In the genomic region with DNA sequence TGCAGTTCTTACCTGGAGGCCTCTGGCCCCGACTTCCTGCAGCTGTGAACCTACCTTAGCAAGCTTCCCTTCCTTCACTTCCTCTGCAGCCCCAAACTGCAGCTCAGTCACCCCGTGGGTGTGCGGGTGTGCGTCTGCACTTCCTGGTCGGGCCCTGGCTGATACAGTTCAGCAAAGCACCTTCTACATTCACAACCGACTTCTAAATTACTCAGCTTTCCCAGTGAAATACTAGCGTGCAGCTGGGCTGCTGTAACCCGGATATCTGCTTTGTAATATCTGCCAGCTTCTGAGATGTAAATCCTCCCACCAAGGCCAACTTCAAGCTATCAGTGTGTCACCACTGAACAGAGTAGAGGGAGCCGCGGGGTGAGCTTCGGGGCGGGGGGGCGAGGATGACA, we compare ENCODE assay signal across 8 mouse cellular contexts. TPM values are rescaled to one million over a fixed set of nuclear protein-coding genes. Genes with fewer than 3 reads are reported as not detected.
DNase-seq lines count a peak whose midpoint lies in the region; ATAC-seq and TF ChIP-seq lines count a peak whose summit lies in the region.

No protein-coding gene starts in this region.

- peaks cover 38% of the 10 kb centered on the region for H3K36me3 ChIP-seq in lung, embryonic 15.5 days
- peaks cover 37% of the 10 kb centered on the region for H3K36me3 ChIP-seq in embryonic facial prominence, embryonic 12.5 days
- peaks cover 8% of the 10 kb centered on the region for H3K36me3 ChIP-seq in intestine, embryonic 16.5 days (ENCODE audit: control insufficient read depth, insufficient read depth, low read length)

- no peak for TF ChIP-seq CTCF in olfactory bulb, adult 2 months (IDR thresholded peaks at IDR 0.05; ENCODE audit: insufficient read depth, low read depth, low read length)

- H3K27ac ChIP-seq in lung, embryonic 15.5 days = 0 out of 2 replicates have a peak overlapping the region, but pooled peaks have one; percentile 8
- H3K27ac ChIP-seq in embryonic facial prominence, embryonic 12.5 days = peak overlapping the region; percentile 69
- H3K27ac ChIP-seq in intestine, embryonic 16.5 days (ENCODE audit: low read length) = 0 out of 2 replicates have a peak overlapping the region, but pooled peaks have one; percentile 42
- peak overlapping the region; percentile 90 for H3K27ac ChIP-seq in olfactory bulb, adult 2 months (ENCODE audit: insufficient read depth, low read depth, low read length)

- H3K4me1 ChIP-seq in lung, embryonic 15.5 days = 0 out of 2 replicates have a peak, but pooled peaks cover 13% of the 10 kb centered on the region
- H3K4me1 ChIP-seq in embryonic facial prominence, embryonic 12.5 days = peaks cover 12% of the 10 kb centered on the region; the same call in 1 of the 2 replicates
- 0 out of 2 replicates have a peak, but pooled peaks cover 2% of the 10 kb centered on the region for H3K4me1 ChIP-seq in intestine, embryonic 16.5 days (ENCODE audit: control insufficient read depth, insufficient read depth, low read length)
- peaks cover 17% of the 10 kb centered on the region for H3K4me1 ChIP-seq in olfactory bulb, adult 2 months (ENCODE audit: control insufficient read depth, insufficient read depth, low read length)

- H3K9ac ChIP-seq in lung, embryonic 15.5 days = no peak overlapping the region
- no peak overlapping the region for H3K9ac ChIP-seq in embryonic facial prominence, embryonic 12.5 days
- no peak overlapping the region for H3K9ac ChIP-seq in intestine, embryonic 16.5 days (ENCODE audit: low read depth, low read length)

- H3K9me3 ChIP-seq in lung, embryonic 15.5 days = no peaks in the 10 kb centered on the region
- no peaks in the 10 kb centered on the region for H3K9me3 ChIP-seq in embryonic facial prominence, embryonic 12.5 days
- no peaks in the 10 kb centered on the region for H3K9me3 ChIP-seq in intestine, embryonic 16.5 days (ENCODE audit: control insufficient read depth, low read length)

- H3K27me3 ChIP-seq in lung, embryonic 15.5 days = no peaks in the 10 kb centered on the region
- no peaks in the 10 kb centered on the region for H3K27me3 ChIP-seq in embryonic facial prominence, embryonic 12.5 days
- no peaks in the 10 kb centered on the region for H3K27me3 ChIP-seq in intestine, embryonic 16.5 days (replicated peaks; ENCODE audit: control insufficient read depth, insufficient read depth, low read length)

- TF ChIP-seq POLR2A in olfactory bulb, adult 2 months (IDR thresholded peaks at IDR 0.05; ENCODE audit: insufficient read depth, low read depth, low read length) = no peak

- no peak for DNase-seq in lung, postnatal 14 days
- DNase-seq in cerebellum, postnatal 4 days (ENCODE audit: low spot score in 2 of 2) = no peak
- DNase-seq in gastrocnemius, postnatal 10 days = no peak
- no peak for DNase-seq in cerebellum, postnatal 36 days

- no peak for ATAC-seq in lung, embryonic 15.5 days (ENCODE audit: borderline replicate concordance, extremely low read depth, low FRiP score, low TSS enrichment)
- no peak for ATAC-seq in embryonic facial prominence, embryonic 12.5 days (ENCODE audit: insufficient number of reproducible peaks, insufficient read depth, low FRiP score, low TSS enrichment)
- ATAC-seq in intestine, embryonic 16.5 days = no peak

- WGBS in lung, embryonic 15.5 days = 71% methylated on average over 13 of the region's 13 CpGs
- WGBS in embryonic facial prominence, embryonic 12.5 days = 77% methylated on average over 13 of the region's 13 CpGs
- WGBS in intestine, embryonic 16.5 days = 70% methylated on average over 13 of the region's 13 CpGs
- 44% methylated on average over 13 of the region's 13 CpGs for WGBS in olfactory bulb, adult 2 months

- H3K4me2 ChIP-seq in lung, embryonic 15.5 days = no peak overlapping the region
- H3K4me2 ChIP-seq in embryonic facial prominence, embryonic 12.5 days (replicated peaks) = no peak overlapping the region
- H3K4me2 ChIP-seq in intestine, embryonic 16.5 days (ENCODE audit: low read depth, low read length) = no peak overlapping the region

- H3K4me3 ChIP-seq in lung, embryonic 15.5 days = no peak overlapping the region
- no peak overlapping the region for H3K4me3 ChIP-seq in embryonic facial prominence, embryonic 12.5 days
- no peak overlapping the region for H3K4me3 ChIP-seq in intestine, embryonic 16.5 days (ENCODE audit: low read length)
- H3K4me3 ChIP-seq in olfactory bulb, adult 2 months (ENCODE audit: insufficient read depth, low read depth, low read length) = no peak overlapping the region

RNA-seq across cellular contexts. Expression of a gene that starts 11.2 kb away (rescaled TPM):
- 36.9 and 37.1 TPM in 2 replicates for polyA plus RNA-seq in lung, embryonic 15.5 days (2015; fragmentation: Nextera tagmentation; extraction: Ambion mirVana)
- 32.8 and 34.6 TPM in 2 replicates for polyA plus RNA-seq in embryonic facial prominence, embryonic 12.5 days (2016; fragmentation: Nextera tagmentation; extraction: Ambion mirVana)
- polyA plus RNA-seq in intestine, embryonic 16.5 days (2015; fragmentation: Nextera tagmentation; extraction: Ambion mirVana) = 27.8 and 33.4 TPM in 2 replicates
- not detected in 2 replicates for polyA plus RNA-seq in olfactory bulb, adult 2 months (2012; ENCODE audit: insufficient read depth, insufficient read length, low replicate concordance, missing spikeins)
- 1 to 10 TPM; 5.4 to 6.8 TPM for total RNA-seq in gastrocnemius, postnatal 10 days (2021)

RNA-seq across cellular contexts. Expression of a gene that starts 15.0 kb away (rescaled TPM):
- 7.3 and 8.9 TPM in 2 replicates for polyA plus RNA-seq in lung, embryonic 15.5 days (2015; fragmentation: Nextera tagmentation; extraction: Ambion mirVana)
- polyA plus RNA-seq in embryonic facial prominence, embryonic 12.5 days (2016; fragmentation: Nextera tagmentation; extraction: Ambion mirVana) = 6.1 and 6.2 TPM in 2 replicates
- polyA plus RNA-seq in intestine, embryonic 16.5 days (2015; fragmentation: Nextera tagmentation; extraction: Ambion mirVana) = 3.9 and 4.1 TPM in 2 replicates
- polyA plus RNA-seq in olfactory bulb, adult 2 months (2012; ENCODE audit: insufficient read depth, insufficient read length, low replicate concordance, missing spikeins) = not detected in 2 replicates
- 1 to 10 TPM; 2.1 to 2.4 TPM for total RNA-seq in gastrocnemius, postnatal 10 days (2021)

RNA-seq across cellular contexts. Expression of a gene that starts 29.1 kb away (rescaled TPM):
- 2.7 and 2.9 TPM in 2 replicates for polyA plus RNA-seq in lung, embryonic 15.5 days (2015; fragmentation: Nextera tagmentation; extraction: Ambion mirVana)
- 3.6 and 5.2 TPM in 2 replicates for polyA plus RNA-seq in embryonic facial prominence, embryonic 12.5 days (2016; fragmentation: Nextera tagmentation; extraction: Ambion mirVana)
- 1.4 TPM in 2 replicates for polyA plus RNA-seq in intestine, embryonic 16.5 days (2015; fragmentation: Nextera tagmentation; extraction: Ambion mirVana)
- not detected in 2 replicates for polyA plus RNA-seq in olfactory bulb, adult 2 months (2012; ENCODE audit: insufficient read depth, insufficient read length, low replicate concordance, missing spikeins)
- total RNA-seq in gastrocnemius, postnatal 10 days (2021) = 1 to 10 TPM; 2.3 to 2.5 TPM

RNA-seq across cellular contexts. Expression of a gene that starts 57.7 kb away (rescaled TPM):
- 221 and 229 TPM in 2 replicates for polyA plus RNA-seq in lung, embryonic 15.5 days (2015; fragmentation: Nextera tagmentation; extraction: Ambion mirVana)
- polyA plus RNA-seq in embryonic facial prominence, embryonic 12.5 days (2016; fragmentation: Nextera tagmentation; extraction: Ambion mirVana) = 208 and 219 TPM in 2 replicates
- polyA plus RNA-seq in intestine, embryonic 16.5 days (2015; fragmentation: Nextera tagmentation; extraction: Ambion mirVana) = 234 and 256 TPM in 2 replicates
- not detected in 2 replicates for polyA plus RNA-seq in olfactory bulb, adult 2 months (2012; ENCODE audit: insufficient read depth, insufficient read length, low replicate concordance, missing spikeins)
- total RNA-seq in gastrocnemius, postnatal 10 days (2021) = 10 to 100 TPM; 50.6 to 55.3 TPM

Comparison
In these comparisons a context has a peak if more than half of its experiments do, and no peak if none do; other contexts are left out.
1. H3K27ac ChIP-seq: peak in every context shown above with its lines; median percentile 90 in olfactory bulb, adult 2 months; 69 in embryonic facial prominence, embryonic 12.5 days; 42 in intestine, embryonic 16.5 days; 8 in lung, embryonic 15.5 days.
2. RNA of a gene that starts 11.2 kb away (polyA plus RNA-seq): 36.9 to 37.1 TPM in lung, embryonic 15.5 days, 32.8 to 34.6 TPM in embryonic facial prominence, embryonic 12.5 days and 27.8 to 33.4 TPM in intestine, embryonic 16.5 days; not detected in olfactory bulb, adult 2 months; every median in the first group is over 10 times any median in the second.